Mouse (Mus musculus): ENCODE data around the gene Slc6a19. TPM values are rescaled to one million over a fixed set of nuclear protein-coding genes. Genes with fewer than 3 reads are reported as not detected.

Slc6a19 gene
- polyA plus RNA-seq, 1 experiment = 0.77 TPM

GRCm38 (mm10) chr13:73683682-73684081 lies 21.0 kb downstream of the Slc6a19 start:
- Histone ChIP-seq H3K27me3 (ENCODE audit: control insufficient read depth, insufficient read depth, low read length) (no peaks in the 10 kb centered on the region), H3K4me3 (replicated peaks; ENCODE audit: insufficient read depth, low read depth, low read length) (no peak overlapping the region), H3K4me1 (ENCODE audit: control insufficient read depth, insufficient read depth, low read length) (no peaks in the 10 kb centered on the region), H3K27ac (ENCODE audit: insufficient read depth, low read length) (no peak overlapping the region)
- no peak for DNase-seq
- TF ChIP-seq CTCF (IDR thresholded peaks at IDR 0.05; ENCODE audit: borderline replicate concordance, insufficient read depth, low read depth, low read length) (no peak), POLR2A (IDR thresholded peaks at IDR 0.05; ENCODE audit: borderline replicate concordance, insufficient read depth, low read length) (no peak)
- WGBS = 31% methylated on average over 11 of the region's 11 CpGs

DNA sequence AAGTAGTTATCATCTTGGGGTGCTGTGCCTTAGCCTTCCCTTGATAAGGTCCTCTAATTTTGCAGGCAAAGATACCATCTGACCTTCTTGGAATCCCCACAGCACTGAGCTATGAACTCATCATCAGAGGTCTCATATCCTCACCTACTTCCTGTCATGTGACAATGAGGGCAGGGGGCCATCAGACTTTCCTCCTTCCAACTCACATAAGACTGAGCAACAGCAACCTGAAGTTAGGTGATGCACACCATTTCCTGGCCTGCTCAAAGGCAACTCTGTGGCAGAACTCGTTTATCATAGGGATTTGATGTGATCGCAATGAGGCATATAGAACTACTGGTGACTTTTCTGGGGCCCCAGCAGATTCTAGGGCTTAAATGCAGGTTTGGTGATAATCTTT lies 22.4 kb downstream of the Slc6a19 start:
- TF ChIP-seq POLR2A (IDR thresholded peaks at IDR 0.05; ENCODE audit: borderline replicate concordance, insufficient read depth, low read length) (no peak), CTCF (IDR thresholded peaks at IDR 0.05; ENCODE audit: borderline replicate concordance, insufficient read depth, low read depth, low read length) (no peak)
- DNase-seq = no peak
- 85% methylated on average over 2 of the region's 2 CpGs for WGBS
- no peaks in the 10 kb centered on the region for H3K27me3 ChIP-seq (ENCODE audit: control insufficient read depth, insufficient read depth, low read length)
- no peak overlapping the region for H3K4me3 ChIP-seq (replicated peaks; ENCODE audit: insufficient read depth, low read depth, low read length)
- H3K27ac ChIP-seq (ENCODE audit: insufficient read depth, low read length) = no peak overlapping the region
- no peaks in the 10 kb centered on the region for H3K4me1 ChIP-seq (ENCODE audit: control insufficient read depth, insufficient read depth, low read length)

DNA sequence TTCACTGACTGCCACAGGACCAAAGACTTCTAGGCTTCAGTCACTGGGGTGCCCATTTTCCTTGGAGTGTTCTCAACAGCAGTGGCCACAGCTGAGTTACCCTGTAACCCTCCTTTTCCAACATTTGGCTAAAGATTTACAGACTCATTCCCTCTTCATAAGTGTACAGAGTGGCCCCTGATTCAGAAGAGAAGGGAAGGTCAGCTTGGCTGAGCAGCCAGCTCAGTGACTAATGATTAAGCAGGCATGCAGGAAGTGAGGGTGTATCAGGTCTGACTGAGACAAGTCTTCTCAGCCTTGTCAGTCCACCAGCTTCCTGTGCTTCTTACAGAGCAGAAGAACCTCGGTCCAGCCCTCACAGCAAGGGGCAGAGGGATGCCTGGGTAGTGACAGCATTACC lies 24.3 kb downstream of the Slc6a19 start:
- WGBS = 53% methylated on average over 1 of the region's 1 CpGs
- DNase-seq = no peak
- no peak for TF ChIP-seq CTCF (IDR thresholded peaks at IDR 0.05; ENCODE audit: borderline replicate concordance, insufficient read depth, low read depth, low read length)
- no peaks in the 10 kb centered on the region for H3K27me3 ChIP-seq (ENCODE audit: control insufficient read depth, insufficient read depth, low read length)
- no peaks in the 10 kb centered on the region for H3K4me1 ChIP-seq (ENCODE audit: control insufficient read depth, insufficient read depth, low read length)
- H3K27ac ChIP-seq (ENCODE audit: insufficient read depth, low read length) = no peak overlapping the region
- no peak overlapping the region for H3K4me3 ChIP-seq (replicated peaks; ENCODE audit: insufficient read depth, low read depth, low read length)

DNA sequence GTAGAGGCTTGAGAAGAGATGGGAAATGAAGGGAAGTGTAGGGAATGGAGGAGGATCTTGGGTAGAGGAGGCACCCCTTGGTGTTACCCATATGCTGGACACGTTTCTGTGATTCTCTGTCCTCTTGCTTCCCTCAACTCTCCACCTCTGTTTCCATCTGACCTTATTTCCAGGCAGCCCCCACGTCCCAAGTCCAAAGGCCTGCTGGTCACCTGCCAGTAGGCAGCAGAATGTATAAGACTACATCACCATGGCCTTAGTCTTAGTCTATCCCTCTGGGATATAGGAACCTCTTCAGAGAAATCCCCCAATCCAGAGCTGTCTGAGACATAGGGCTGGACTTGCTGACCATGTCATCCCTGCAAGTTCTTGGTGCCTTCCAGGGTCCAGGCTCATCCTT lies 25.4 kb downstream of the Slc6a19 start:
- Histone ChIP-seq H3K4me3 (replicated peaks; ENCODE audit: insufficient read depth, low read depth, low read length) (no peak overlapping the region), H3K4me1 (ENCODE audit: control insufficient read depth, insufficient read depth, low read length) (no peaks in the 10 kb centered on the region), H3K27me3 (ENCODE audit: control insufficient read depth, insufficient read depth, low read length) (no peaks in the 10 kb centered on the region), H3K27ac (ENCODE audit: insufficient read depth, low read length) (no peak overlapping the region)
- WGBS = 40% methylated on average over 2 of the region's 2 CpGs
- no peak for DNase-seq
- TF ChIP-seq POLR2A (IDR thresholded peaks at IDR 0.05; ENCODE audit: borderline replicate concordance, insufficient read depth, low read length) (no peak), CTCF (IDR thresholded peaks at IDR 0.05; ENCODE audit: borderline replicate concordance, insufficient read depth, low read depth, low read length) (no peak)

GRCm38 (mm10) chr13:73677853-73678252 lies 26.8 kb downstream of the Slc6a19 start, which contains the start of gene Slc6a18:
TSS of gene Slc6a18 (minus strand) at chr13:73678023.
- DNase-seq = no peak
- Histone ChIP-seq H3K27ac (ENCODE audit: insufficient read depth, low read length) (no peak within 1 kb of the TSS), H3K4me1 (ENCODE audit: control insufficient read depth, insufficient read depth, low read length) (no peaks in the 10 kb centered on the region), H3K4me3 (replicated peaks; ENCODE audit: insufficient read depth, low read depth, low read length) (no peak within 1 kb of the TSS), H3K27me3 (ENCODE audit: control insufficient read depth, insufficient read depth, low read length) (no peaks in the 10 kb centered on the region)
- TF ChIP-seq CTCF (IDR thresholded peaks at IDR 0.05; ENCODE audit: borderline replicate concordance, insufficient read depth, low read depth, low read length) (no peak), POLR2A (IDR thresholded peaks at IDR 0.05; ENCODE audit: borderline replicate concordance, insufficient read depth, low read length) (no peak)
- WGBS = 87% methylated on average over 3 of the region's 3 CpGs

GRCm38 (mm10) chr13:73675161-73675560 lies 29.5 kb downstream of the Slc6a19 start:
- H3K27me3 ChIP-seq (ENCODE audit: control insufficient read depth, insufficient read depth, low read length) = no peaks in the 10 kb centered on the region
- DNase-seq = no peak
- no peak overlapping the region for H3K27ac ChIP-seq (ENCODE audit: insufficient read depth, low read length)
- 90% methylated on average over 7 of the region's 7 CpGs for WGBS
- TF ChIP-seq CTCF (IDR thresholded peaks at IDR 0.05; ENCODE audit: borderline replicate concordance, insufficient read depth, low read depth, low read length) = no peak
- no peak for TF ChIP-seq POLR2A (IDR thresholded peaks at IDR 0.05; ENCODE audit: borderline replicate concordance, insufficient read depth, low read length)
- H3K4me1 ChIP-seq (ENCODE audit: control insufficient read depth, insufficient read depth, low read length) = no peaks in the 10 kb centered on the region
- no peak overlapping the region for H3K4me3 ChIP-seq (replicated peaks; ENCODE audit: insufficient read depth, low read depth, low read length)

DNA sequence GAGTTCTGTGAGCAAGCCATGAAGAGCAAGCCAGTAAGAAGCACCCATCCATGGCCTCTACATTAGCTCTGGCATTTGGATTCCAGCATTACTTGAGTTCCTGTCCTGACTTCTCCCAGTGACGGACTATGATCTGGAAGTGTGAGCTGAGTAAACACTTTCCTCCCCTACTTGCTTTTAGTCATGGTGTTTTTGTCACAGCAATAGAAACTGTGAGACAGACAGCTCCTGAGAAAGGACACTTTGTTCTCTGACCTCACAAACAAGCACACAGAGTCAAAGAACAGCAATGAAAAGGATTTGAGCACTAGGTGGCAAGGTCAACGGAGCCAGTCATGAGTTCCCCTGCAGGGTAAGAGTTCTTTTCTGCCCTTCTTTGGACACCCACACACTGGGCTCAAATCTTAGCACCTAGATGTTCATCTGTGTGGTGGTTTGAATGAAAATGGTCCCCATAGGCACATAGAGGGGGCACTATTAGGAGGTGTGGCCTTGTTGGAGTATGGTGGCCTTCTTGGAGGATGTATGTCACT lies 44.4 kb downstream of the Slc6a19 start:
- no peak for DNase-seq
- Histone ChIP-seq H3K27ac (ENCODE audit: insufficient read depth, low read length) (no peak overlapping the region), H3K27me3 (ENCODE audit: control insufficient read depth, insufficient read depth, low read length) (no peaks in the 10 kb centered on the region), H3K4me1 (ENCODE audit: control insufficient read depth, insufficient read depth, low read length) (no peaks in the 10 kb centered on the region), H3K4me3 (replicated peaks; ENCODE audit: insufficient read depth, low read depth, low read length) (no peak overlapping the region)
- TF ChIP-seq CTCF (IDR thresholded peaks at IDR 0.05; ENCODE audit: borderline replicate concordance, insufficient read depth, low read depth, low read length) = no peak
- no peak for TF ChIP-seq POLR2A (IDR thresholded peaks at IDR 0.05; ENCODE audit: borderline replicate concordance, insufficient read depth, low read length)
- WGBS = 66% methylated on average over 2 of the region's 2 CpGs

- Histone ChIP-seq H3K4me3 (replicated peaks; ENCODE audit: insufficient read depth, low read depth, low read length) (no peak overlapping the region), H3K27ac (ENCODE audit: insufficient read depth, low read length) (no peak overlapping the region), H3K27me3 (ENCODE audit: control insufficient read depth, insufficient read depth, low read length) (no peaks in the 10 kb centered on the region), H3K4me1 (ENCODE audit: control insufficient read depth, insufficient read depth, low read length) (no peaks in the 10 kb centered on the region)
- TF ChIP-seq POLR2A (IDR thresholded peaks at IDR 0.05; ENCODE audit: borderline replicate concordance, insufficient read depth, low read length) = no peak
- TF ChIP-seq CTCF (IDR thresholded peaks at IDR 0.05; ENCODE audit: borderline replicate concordance, insufficient read depth, low read depth, low read length) = no peak
- no peak for DNase-seq
- 29% methylated on average over 2 of the region's 2 CpGs for WGBS
Observed at GRCm38 (mm10) chr13:73658953-73659352, 45.7 kb downstream of the Slc6a19 start.

Measured in cerebellum, adult 2 months (tissue).